Mouse (Mus musculus) forebrain, embryonic 10.5 days (tissue): ENCODE results near the gene Exosc10. TPM values are rescaled to one million over a fixed set of nuclear protein-coding genes. Genes with fewer than 3 reads are reported as not detected.

Experiments used
- DNase-seq: peaks from one replicate; pipeline ENCODE4 v3.0.0-alpha.2; 2017; ENCODE audit warnings: low spot score; ENCODE audit errors: extremely low spot score
- H3K27ac ChIP-seq: fragments of 300-500 bp; sonication (generic); 2 replicates; pipeline ENCODE4 v1.5.1; 2016; ENCODE audit warnings: mild to moderate bottlenecking
- H3K27me3 ChIP-seq: fragments of 300-500 bp; sonication (generic); 2 replicates; pipeline ENCODE4 v1.6.1; 2016; ENCODE audit warnings: mild to moderate bottlenecking; ENCODE audit not compliant: poor library complexity, severe bottlenecking
- H3K36me3 ChIP-seq: fragments of 300-500 bp; sonication (generic); replicated peaks from 2 replicates; pipeline ENCODE4 v1.6.1; 2016; ENCODE audit warnings: mild to moderate bottlenecking, moderate library complexity
- H3K4me1 ChIP-seq: fragments of 300-500 bp; sonication (generic); 2 replicates; pipeline ENCODE4 v1.6.1; 2016
- H3K4me3 ChIP-seq: fragments of 300-500 bp; sonication (generic); 2 replicates; pipeline ENCODE4 v1.5.1; 2016; ENCODE audit warnings: mild to moderate bottlenecking, moderate library complexity
- H3K9me3 ChIP-seq: fragments of 300-500 bp; sonication (generic); 2 replicates; pipeline ENCODE4 v1.6.1; 2016; ENCODE audit warnings: mild to moderate bottlenecking, moderate library complexity
- WGBS: fragments of 180-500 bp; shearing (Covaris S2); methylation state at CpG from one replicate; pipeline ENCODE4 v1.1.7; 2016; 5-methylcytosine and 5-hydroxymethylcytosine counted together
- polyA plus RNA-seq: library from polyadenylated mRNA; unstranded; fragments of >200 nt; fragmentation: Nextera tagmentation; extraction: Ambion mirVana; gene quantifications from 2 replicates; pipeline ENCODE4 v1.2.1, GENCODE M21; 2016

Exosc10 gene
- polyA plus RNA-seq, 1 experiment from 2014 or later = 97.2 TPM

GRCm38 (mm10) chr4:148601871-148602270, 43.6 kb downstream of the Exosc10 start:
- H3K27ac ChIP-seq = no peak overlapping the region
- no peaks in the 10 kb centered on the region for H3K27me3 ChIP-seq
- H3K36me3 ChIP-seq = peaks cover 35% of the 10 kb centered on the region
- 0 out of 2 replicates have a peak, but pooled peaks cover 16% of the 10 kb centered on the region for H3K4me1 ChIP-seq
- no peak overlapping the region for H3K4me3 ChIP-seq
- peaks cover 15% of the 10 kb centered on the region; the same call in 1 of the 2 replicates for H3K9me3 ChIP-seq
- no peak for DNase-seq
- WGBS = 91% methylated on average over 4 of the region's 4 CpGs

DNA sequence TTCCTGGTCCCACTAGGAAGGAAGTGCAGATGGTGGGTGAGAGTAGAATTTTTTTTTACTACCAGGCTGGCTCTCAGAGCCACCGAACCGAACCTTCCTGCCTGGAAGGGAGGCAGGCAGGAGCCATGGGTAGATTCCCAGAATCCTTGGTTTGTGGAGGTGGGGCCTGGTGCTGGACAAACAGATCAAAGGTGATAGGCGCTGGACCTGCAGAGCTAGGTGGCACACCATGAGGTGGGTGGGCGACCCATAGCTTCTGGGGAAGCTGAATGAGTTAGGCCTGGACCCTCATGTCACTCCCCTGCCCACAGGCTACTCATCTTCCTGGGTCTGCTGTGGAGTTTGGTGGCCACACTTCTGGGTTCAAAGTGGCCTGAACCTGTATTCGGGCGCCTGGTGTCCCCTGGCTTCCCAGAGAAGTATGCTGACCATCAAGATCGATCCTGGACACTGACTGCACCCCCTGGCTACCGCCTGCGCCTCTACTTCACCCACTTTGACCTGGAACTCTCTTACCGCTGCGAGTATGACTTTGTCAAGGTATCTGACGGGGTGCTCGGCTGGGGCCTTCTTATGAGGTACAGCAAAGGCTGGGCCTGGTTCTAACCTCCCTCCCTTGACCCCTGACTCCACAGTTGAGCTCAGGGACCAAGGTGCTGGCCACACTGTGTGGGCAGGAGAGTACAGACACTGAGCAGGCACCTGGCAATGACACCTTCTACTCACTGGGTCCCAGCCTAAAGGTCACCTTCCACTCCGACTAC, 44.3 kb downstream of the Exosc10 start, which contains the start of gene Masp2:
Masp2 (plus strand) TSS at position 198 of the 764 bp plus-strand sequence.
- H3K27me3 ChIP-seq = no peaks in the 10 kb centered on the region
- 89% methylated on average over 14 of the region's 14 CpGs for WGBS
- no peak within 1 kb of the TSS for H3K4me3 ChIP-seq
- no peak within 1 kb of the TSS for H3K27ac ChIP-seq
- H3K9me3 ChIP-seq = peaks cover 15% of the 10 kb centered on the region; the same call in 1 of the 2 replicates
- 0 out of 2 replicates have a peak, but pooled peaks cover 16% of the 10 kb centered on the region for H3K4me1 ChIP-seq
- DNase-seq = no peak
- H3K36me3 ChIP-seq = peaks cover 33% of the 10 kb centered on the region

DNA sequence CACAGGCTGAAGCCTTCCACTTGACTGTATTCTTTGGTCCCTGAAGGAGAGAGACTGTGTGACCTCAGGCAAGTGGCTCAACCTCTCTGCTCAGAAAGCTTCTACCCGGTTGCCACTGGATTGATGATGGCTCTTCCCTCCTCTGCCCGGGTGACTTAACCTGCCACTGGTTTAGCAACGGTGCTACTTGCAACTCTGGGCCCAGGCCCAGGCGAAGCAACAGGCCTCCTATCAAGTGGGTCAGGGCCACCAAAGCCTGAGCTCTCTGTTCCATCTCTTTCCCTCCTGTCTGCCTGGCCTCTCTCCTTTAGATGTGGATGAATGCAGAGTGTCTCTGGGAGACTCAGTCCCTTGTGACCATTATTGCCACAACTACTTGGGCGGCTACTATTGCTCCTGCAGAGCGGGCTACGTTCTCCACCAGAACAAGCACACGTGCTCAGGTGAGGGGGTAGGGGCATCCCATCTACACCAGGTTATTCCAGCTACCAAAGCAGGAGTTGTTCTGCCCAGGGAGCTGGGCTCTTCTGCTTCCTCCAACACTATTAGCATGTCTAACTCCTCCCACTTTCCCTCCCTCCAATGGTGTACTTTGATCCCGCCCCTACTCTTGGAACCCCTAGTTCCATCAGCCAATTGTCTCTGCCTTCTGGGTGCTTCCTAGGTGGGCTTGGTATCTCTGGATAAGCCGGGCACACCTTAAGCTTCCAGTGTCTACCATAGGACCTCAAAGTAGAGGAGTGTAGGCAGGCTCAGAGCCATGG, 45.3 kb downstream of the Exosc10 start:
- Histone ChIP-seq H3K27ac (no peak overlapping the region), H3K4me1 (0 out of 2 replicates have a peak, but pooled peaks cover 16% of the 10 kb centered on the region), H3K9me3 (peaks cover 9% of the 10 kb centered on the region; the same call in 1 of the 2 replicates), H3K36me3 (peaks cover 23% of the 10 kb centered on the region), H3K4me3 (no peak overlapping the region), H3K27me3 (no peaks in the 10 kb centered on the region)
- no peak for DNase-seq
- WGBS = 74% methylated on average over 10 of the region's 10 CpGs

GRCm38 (mm10) chr4:148604141-148604540, 45.9 kb downstream of the Exosc10 start:
- no peak overlapping the region for H3K27ac ChIP-seq
- DNase-seq = no peak
- H3K36me3 ChIP-seq = peaks cover 20% of the 10 kb centered on the region
- peaks cover 3% of the 10 kb centered on the region; the same call in 1 of the 2 replicates for H3K9me3 ChIP-seq
- no peaks in the 10 kb centered on the region for H3K27me3 ChIP-seq
- H3K4me1 ChIP-seq = 0 out of 2 replicates have a peak, but pooled peaks cover 16% of the 10 kb centered on the region
- WGBS = 77% methylated on average over 7 of the region's 7 CpGs
- no peak overlapping the region for H3K4me3 ChIP-seq

GRCm38 (mm10) chr4:148604541-148605165, 46.4 kb downstream of the Exosc10 start:
- H3K9me3 ChIP-seq = no peaks in the 10 kb centered on the region
- peaks cover 21% of the 10 kb centered on the region for H3K36me3 ChIP-seq
- H3K4me3 ChIP-seq = no peak overlapping the region
- peak; percentile 67 for DNase-seq
- H3K27me3 ChIP-seq = no peaks in the 10 kb centered on the region
- 78% methylated on average over 3 of the region's 3 CpGs for WGBS
- H3K4me1 ChIP-seq = 0 out of 2 replicates have a peak, but pooled peaks cover 16% of the 10 kb centered on the region
- no peak overlapping the region for H3K27ac ChIP-seq

- no peak overlapping the region for H3K27ac ChIP-seq
- H3K36me3 ChIP-seq = peaks cover 42% of the 10 kb centered on the region
- no peaks in the 10 kb centered on the region for H3K9me3 ChIP-seq
- H3K4me3 ChIP-seq = no peak overlapping the region
- 28% methylated on average over 5 of the region's 5 CpGs for whole genome bisulfite sequencing
- no peaks in the 10 kb centered on the region for H3K27me3 ChIP-seq
- DNase-seq = peak; percentile 60
- 0 out of 2 replicates have a peak, but pooled peaks cover 16% of the 10 kb centered on the region for H3K4me1 ChIP-seq
These were observed 49.5 kb downstream of the Exosc10 start for GRCm38 (mm10) chr4:148607758-148608157.

DNA sequence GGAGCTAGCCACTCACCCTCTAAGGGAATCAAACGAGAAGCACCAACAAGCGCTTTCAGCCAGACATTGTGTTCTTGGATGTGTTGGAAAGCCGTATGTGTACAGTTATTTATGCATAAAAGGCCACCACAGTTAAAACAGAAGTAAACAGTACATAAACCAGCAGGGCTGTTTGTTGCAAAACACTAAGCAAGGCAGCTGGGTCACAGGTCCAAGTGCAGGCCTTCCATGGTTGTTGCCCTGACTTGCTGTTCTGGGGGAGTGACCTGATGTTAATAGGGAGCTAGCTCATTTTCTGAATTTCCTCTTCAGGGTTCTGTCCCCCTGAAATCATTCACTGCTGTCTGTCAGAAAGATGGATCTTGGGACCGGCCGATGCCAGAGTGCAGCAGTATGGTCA, 51.6 kb downstream of the Exosc10 start:
- Histone ChIP-seq H3K9me3 (no peaks in the 10 kb centered on the region), H3K4me3 (no peak overlapping the region), H3K27ac (no peak overlapping the region), H3K36me3 (peaks cover 62% of the 10 kb centered on the region), H3K27me3 (no peaks in the 10 kb centered on the region), H3K4me1 (peaks cover 1% of the 10 kb centered on the region; the same call in 1 of the 2 replicates)
- 92% methylated on average over 5 of the region's 5 CpGs for WGBS
- no peak for DNase-seq

DNA sequence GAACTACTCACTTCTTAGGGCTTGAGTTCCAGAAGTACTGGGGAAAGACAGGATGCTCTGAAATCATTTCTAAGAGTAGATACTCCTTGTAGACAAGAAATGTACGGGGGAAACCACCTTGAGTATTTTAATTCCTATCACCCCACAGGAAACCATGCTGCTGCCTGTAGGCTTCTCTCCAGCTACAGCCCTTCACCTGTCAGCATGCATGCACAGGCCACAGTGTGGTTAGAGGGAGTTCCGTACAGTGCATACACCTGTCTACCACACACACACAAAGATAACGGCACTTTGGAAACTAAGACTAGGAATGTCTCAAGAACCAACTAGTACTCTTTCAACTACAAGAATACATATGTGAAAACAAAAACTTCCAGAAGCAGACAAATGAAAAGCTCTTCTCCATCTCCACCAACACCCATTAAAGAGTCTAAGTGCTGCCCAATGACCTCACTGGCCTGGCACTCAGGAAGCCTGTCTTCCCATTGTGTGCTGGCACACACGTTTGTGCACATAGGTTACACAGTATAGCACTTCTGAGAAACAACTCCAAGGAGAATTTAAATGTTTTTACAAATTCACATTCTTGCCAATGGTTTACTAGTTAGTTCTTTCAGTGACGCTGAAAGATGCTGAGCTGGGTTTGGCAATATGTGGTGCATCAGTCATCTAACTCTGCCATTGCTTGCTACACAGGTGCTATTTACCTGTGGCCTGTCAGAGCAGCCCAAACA, 52.6 kb downstream of the Exosc10 start:
- no peaks in the 10 kb centered on the region for H3K9me3 ChIP-seq
- H3K4me1 ChIP-seq = no peaks in the 10 kb centered on the region; the same call in 1 of the 2 replicates
- no peak overlapping the region for H3K4me3 ChIP-seq
- 84% methylated on average over 5 of the region's 5 CpGs for WGBS
- DNase-seq = no peak
- no peaks in the 10 kb centered on the region for H3K27me3 ChIP-seq
- peaks cover 72% of the 10 kb centered on the region for H3K36me3 ChIP-seq
- no peak overlapping the region for H3K27ac ChIP-seq

DNA sequence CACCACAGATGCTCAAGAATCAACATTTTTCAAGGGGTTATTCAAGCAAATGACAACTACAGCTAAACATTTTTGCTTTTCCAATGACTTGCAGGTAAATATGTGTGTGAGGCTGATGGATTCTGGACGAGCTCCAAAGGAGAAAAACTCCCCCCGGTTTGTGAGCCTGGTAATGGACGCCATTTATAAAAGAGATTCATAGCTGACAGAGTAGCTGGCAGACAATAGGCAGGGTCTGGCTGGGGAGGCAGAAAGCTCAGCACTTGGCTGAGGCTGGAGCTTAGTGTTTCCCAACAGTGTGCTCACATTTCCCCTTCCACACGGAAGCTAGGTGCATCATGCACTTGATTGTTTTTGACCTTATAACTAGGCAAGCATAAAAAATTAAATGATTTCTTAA, 54.3 kb downstream of the Exosc10 start:
- H3K27ac ChIP-seq = no peak overlapping the region
- no peak overlapping the region for H3K4me3 ChIP-seq
- 78% methylated on average over 4 of the region's 4 CpGs for WGBS
- H3K36me3 ChIP-seq = peaks cover 85% of the 10 kb centered on the region
- H3K4me1 ChIP-seq = no peaks in the 10 kb centered on the region; the same call in 1 of the 2 replicates
- no peaks in the 10 kb centered on the region for H3K9me3 ChIP-seq
- no peaks in the 10 kb centered on the region for H3K27me3 ChIP-seq
- DNase-seq = no peak

GRCm38 (mm10) chr4:148613738-148614137, 55.5 kb downstream of the Exosc10 start:
- no peak overlapping the region for H3K4me3 ChIP-seq
- H3K4me1 ChIP-seq = no peaks in the 10 kb centered on the region; the same call in 1 of the 2 replicates
- H3K36me3 ChIP-seq = peaks cover 97% of the 10 kb centered on the region
- no peaks in the 10 kb centered on the region for H3K9me3 ChIP-seq
- no peaks in the 10 kb centered on the region for H3K27me3 ChIP-seq
- no peak for DNase-seq
- 86% methylated on average over 9 of the region's 9 CpGs for WGBS
- no peak overlapping the region for H3K27ac ChIP-seq

GRCm38 (mm10) chr4:148619805-148620204, 61.6 kb downstream of the Exosc10 start:
- Histone ChIP-seq H3K27ac (no peak overlapping the region), H3K4me1 (peaks cover 14% of the 10 kb centered on the region), H3K27me3 (no peaks in the 10 kb centered on the region), H3K36me3 (peaks cover 100% of the 10 kb centered on the region), H3K9me3 (no peaks in the 10 kb centered on the region), H3K4me3 (no peak overlapping the region)
- 81% methylated on average over 1 of the region's 1 CpGs for WGBS
- DNase-seq = no peak

GRCm38 (mm10) chr4:148620718-148621117, 62.5 kb downstream of the Exosc10 start:
- DNase-seq = no peak
- no peak overlapping the region for H3K4me3 ChIP-seq
- H3K27ac ChIP-seq = no peak overlapping the region
- peaks cover 96% of the 10 kb centered on the region for H3K36me3 ChIP-seq
- no peaks in the 10 kb centered on the region for H3K27me3 ChIP-seq
- 97% methylated on average over 1 of the region's 1 CpGs for WGBS
- peaks cover 20% of the 10 kb centered on the region for H3K4me1 ChIP-seq
- no peaks in the 10 kb centered on the region for H3K9me3 ChIP-seq
